Mouse (Mus musculus) heart, embryonic 14.5 days (tissue): ENCODE measurements at regions not wholly inside any gene's neighbourhood (a gene's known extent, or its start where the extent isn't known, plus 50 kb on each side); places are given as distances from the start of the nearest gene placed in this dataset.

ENCODE experiments used
- ATAC-seq: fragments of 200-750 bp; cut with Nextera tagmentation; 2 replicates; pipeline ENCODE4 v1.8.0; 2017; ENCODE audit warnings: low read depth, moderate TSS enrichment; ENCODE audit not compliant: insufficient number of reproducible peaks, insufficient read depth, low FRiP score
- H3K27ac ChIP-seq, 2 experiments: fragments of 200-500 bp in 1 of 2; fragments of 300-500 bp in 1 of 2; sonication (generic) in 1 of 2; replicated peaks in 1 of 2; 2 replicates each; pipeline ENCODE4 v1.5.1; 2012 to 2014; ENCODE audit warnings: low read depth in 2 of 2, low read length in 2 of 2, control low read depth in 1 of 2, mild to moderate bottlenecking in 1 of 2, mixed read lengths in 1 of 2; ENCODE audit not compliant: control insufficient read depth in 1 of 2, insufficient read depth in 1 of 2
- H3K27me3 ChIP-seq: fragments of 300-500 bp; sonication (generic); 2 replicates; pipeline ENCODE4 v1.6.1; 2014; ENCODE audit warnings: mild to moderate bottlenecking, low read length, control low read depth; ENCODE audit not compliant: control insufficient read depth, insufficient read depth
- H3K36me3 ChIP-seq: fragments of 300-500 bp; sonication (generic); 2 replicates; pipeline ENCODE4 v1.6.1; 2014; ENCODE audit warnings: mild to moderate bottlenecking, control low read depth, low read length, mixed read lengths; ENCODE audit not compliant: control insufficient read depth, insufficient read depth
- H3K4me1 ChIP-seq, 2 experiments: fragments of 200-500 bp in 1 of 2; fragments of 300-500 bp in 1 of 2; sonication (generic) in 1 of 2; 2 replicates each; pipeline ENCODE4 v1.6.1; 2012 to 2014; ENCODE audit warnings: low read length in 2 of 2, control low read depth in 1 of 2, mixed read lengths in 1 of 2; ENCODE audit not compliant: control insufficient read depth in 2 of 2, insufficient read depth in 2 of 2
- H3K4me2 ChIP-seq: fragments of 300-500 bp; sonication (generic); 2 replicates; pipeline ENCODE4 v1.6.1; 2014; ENCODE audit warnings: mild to moderate bottlenecking, low read length
- H3K4me3 ChIP-seq, 2 experiments: fragments of 200-500 bp in 1 of 2; fragments of 300-500 bp in 1 of 2; sonication (generic) in 1 of 2; 2 replicates each; pipeline ENCODE4 v1.5.1; 2012 to 2014; ENCODE audit warnings: low read length in 2 of 2, mild to moderate bottlenecking in 2 of 2, control low read depth in 1 of 2, low read depth in 1 of 2, moderate library complexity in 1 of 2; ENCODE audit not compliant: control insufficient read depth in 1 of 2, insufficient read depth in 1 of 2
- H3K9ac ChIP-seq: fragments of 300-500 bp; sonication (generic); 2 replicates; pipeline ENCODE4 v1.6.1; 2014; ENCODE audit warnings: mild to moderate bottlenecking, low read length
- H3K9me3 ChIP-seq: fragments of 300-500 bp; sonication (generic); 2 replicates; pipeline ENCODE4 v1.6.1; 2016; ENCODE audit warnings: low read length, control low read depth; ENCODE audit not compliant: control insufficient read depth
- WGBS: fragments of 180-500 bp; shearing (Covaris S2); extraction: QIAGEN DNeasy Blood & Tissue Kit; methylation state at CpG from one replicate; pipeline ENCODE4 v1.1.7; 2014; 5-methylcytosine and 5-hydroxymethylcytosine counted together

DNA sequence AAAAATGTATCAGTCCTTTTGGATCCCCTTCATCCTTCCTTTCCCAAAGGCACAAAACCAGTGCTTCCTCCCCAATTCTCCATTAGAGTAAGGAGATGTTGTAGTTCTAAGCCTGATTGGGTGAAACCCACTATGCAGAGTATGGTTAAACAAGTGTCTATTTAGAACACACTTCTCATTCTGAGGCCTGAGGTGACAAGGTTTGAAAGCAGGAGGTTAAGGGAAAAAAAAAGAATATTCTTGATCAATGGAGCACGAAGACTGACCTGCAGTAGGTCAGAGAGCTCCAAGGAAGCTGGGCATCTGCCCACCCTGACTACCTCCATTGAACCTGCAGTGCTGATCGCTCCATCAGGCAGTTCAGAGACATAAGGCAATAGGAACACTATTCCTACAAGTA lies 58.5 kb upstream of the Abcd3 start:
- no peak overlapping the region for H3K4me2 ChIP-seq
- no peak overlapping the region for H3K9ac ChIP-seq
- H3K27ac ChIP-seq, result no peak overlapping the region
- no peaks in the 10 kb centered on the region for H3K36me3 ChIP-seq
- no peaks in the 10 kb centered on the region for H3K27me3 ChIP-seq
- 84% methylated on average over 2 of the region's 2 CpGs for WGBS
- H3K9me3 ChIP-seq, result no peaks in the 10 kb centered on the region
- H3K4me1 ChIP-seq, result no peaks in the 10 kb centered on the region
- ATAC-seq, result no peak
- H3K4me3 ChIP-seq, result no peak overlapping the region

GRCm38 (mm10) chr3:121872685-121873084 lies 57.6 kb upstream of the Abcd3 start:
- Histone ChIP-seq H3K9ac (no peak overlapping the region), H3K4me1 (no peaks in the 10 kb centered on the region), H3K36me3 (no peaks in the 10 kb centered on the region), H3K27me3 (no peaks in the 10 kb centered on the region), H3K27ac (no peak overlapping the region), H3K4me2 (no peak overlapping the region), H3K4me3 (no peak overlapping the region), H3K9me3 (no peaks in the 10 kb centered on the region)
- 86% methylated on average over 3 of the region's 3 CpGs for WGBS
- no peak for ATAC-seq

DNA sequence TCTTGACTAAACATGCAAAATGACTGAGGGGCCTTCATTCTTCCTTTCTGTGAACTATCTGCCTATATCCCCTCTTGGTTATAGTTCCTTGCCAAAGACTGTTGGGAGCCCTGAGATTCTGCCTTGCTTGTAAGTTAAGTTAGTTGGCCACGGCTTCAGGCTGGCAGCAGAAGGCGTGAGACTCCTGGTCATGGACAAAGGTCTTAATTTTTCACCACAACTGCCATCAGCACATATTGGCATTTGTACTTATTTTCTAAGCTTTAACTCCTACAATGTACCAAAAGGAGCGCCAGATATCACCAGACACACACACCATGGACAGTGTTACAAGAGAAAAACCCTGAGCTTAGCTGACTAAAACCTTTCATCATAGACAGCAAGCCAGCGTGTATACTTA lies 56.7 kb upstream of the Abcd3 start:
- WGBS, result 81% methylated on average over 4 of the region's 4 CpGs

GRCm38 (mm10) chr3:121870726-121871125 lies 55.6 kb upstream of the Abcd3 start:
- Histone ChIP-seq H3K4me2 (no peak overlapping the region), H3K36me3 (no peaks in the 10 kb centered on the region), H3K9ac (no peak overlapping the region), H3K9me3 (no peaks in the 10 kb centered on the region), H3K27ac (no peak overlapping the region), H3K27me3 (no peaks in the 10 kb centered on the region), H3K4me3 (no peak overlapping the region), H3K4me1 (no peaks in the 10 kb centered on the region)
- 76% methylated on average over 6 of the region's 6 CpGs for WGBS
- no peak for ATAC-seq

More for the DNA sequence above, 56.7 kb upstream of the Abcd3 start:
- Histone ChIP-seq H3K27me3 (no peaks in the 10 kb centered on the region), H3K4me3 (no peak overlapping the region), H3K4me1 (no peaks in the 10 kb centered on the region), H3K4me2 (no peak overlapping the region), H3K9ac (no peak overlapping the region), H3K36me3 (no peaks in the 10 kb centered on the region), H3K9me3 (no peaks in the 10 kb centered on the region), H3K27ac (no peak overlapping the region)
- no peak for ATAC-seq

DNA sequence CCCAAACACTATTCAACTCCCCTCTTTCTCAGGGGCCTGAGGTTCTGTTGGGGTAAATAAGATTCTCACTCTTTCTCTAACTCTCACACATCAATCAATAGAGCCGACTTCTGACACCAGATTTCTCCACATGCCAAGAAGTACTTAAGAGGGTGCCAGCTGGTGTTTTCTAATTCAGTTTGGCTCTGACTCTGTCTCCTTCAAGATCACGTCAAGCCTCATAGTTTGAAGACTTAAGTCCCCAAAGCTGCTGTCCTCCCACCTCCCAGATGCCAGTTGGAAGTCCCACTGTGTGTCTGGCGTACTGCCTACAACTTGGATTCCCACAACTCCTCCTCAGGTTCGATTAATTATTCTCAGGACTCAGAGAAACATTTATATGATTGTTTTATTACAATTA lies 54.6 kb upstream of the Abcd3 start:
- WGBS, result 63% methylated on average over 4 of the region's 4 CpGs
- Histone ChIP-seq H3K9me3 (no peaks in the 10 kb centered on the region), H3K27me3 (no peaks in the 10 kb centered on the region), H3K36me3 (no peaks in the 10 kb centered on the region), H3K27ac (no peak overlapping the region), H3K4me1 (no peaks in the 10 kb centered on the region; a peak in 1 of 4 replicates), H3K4me3 (no peak overlapping the region), H3K9ac (no peak overlapping the region), H3K4me2 (no peak overlapping the region)
- no peak for ATAC-seq

GRCm38 (mm10) chr3:121867301-121867700 lies 52.2 kb upstream of the Abcd3 start:
- 49% methylated on average over 5 of the region's 5 CpGs for WGBS
- Histone ChIP-seq H3K9ac (no peak overlapping the region), H3K36me3 (no peaks in the 10 kb centered on the region), H3K4me3 (no peak overlapping the region), H3K9me3 (no peaks in the 10 kb centered on the region), H3K4me2 (no peak overlapping the region), H3K27me3 (no peaks in the 10 kb centered on the region), H3K4me1 (no peaks in the 10 kb centered on the region; a peak in 1 of 4 replicates), H3K27ac (no peak overlapping the region)
- no peak for ATAC-seq

- Histone ChIP-seq H3K36me3 (no peaks in the 10 kb centered on the region), H3K27me3 (no peaks in the 10 kb centered on the region), H3K27ac (no peak overlapping the region), H3K4me3 (no peak overlapping the region), H3K4me1 (no peaks in the 10 kb centered on the region; a peak in 1 of 4 replicates), H3K4me2 (no peak overlapping the region), H3K9me3 (no peaks in the 10 kb centered on the region), H3K9ac (no peak overlapping the region)
- ATAC-seq, result no peak
- 50% methylated on average over 8 of the region's 8 CpGs for WGBS
Measured at GRCm38 (mm10) chr3:121864734-121865445, 49.8 kb upstream of the Abcd3 start.
